Mouse (Mus musculus) bone marrow macrophage, adult 2 months (primary cell): ENCODE measurements around the gene Slc25a23.

ENCODE experiments used
- CTCF ChIP-seq: IDR thresholded peaks from 2 replicates; pipeline ENCODE4 v1.5.1; 2012; ENCODE audit warnings: low read depth, mild to moderate bottlenecking, low read length, moderate library complexity
- POLR2A ChIP-seq: IDR thresholded peaks from 2 replicates; pipeline ENCODE4 v1.6.1; 2012; ENCODE audit warnings: mild to moderate bottlenecking, low read depth, low read length, borderline replicate concordance

- no peak for TF ChIP-seq POLR2A
- TF ChIP-seq CTCF, result no peak
Measured at GRCm38 (mm10) chr17:57058891-57059485, 675 bp downstream of the Slc25a23 start, which contains the start of gene Crb3.
